Mouse (Mus musculus) hindbrain, embryonic 16.5 days (tissue): ENCODE data around the gene Kmt2b. TPM values are rescaled to one million over a fixed set of nuclear protein-coding genes. Genes with fewer than 3 reads are reported as not detected.

Source experiments
- ATAC-seq: fragments of 200-750 bp; cut with Nextera tagmentation; 2 replicates; pipeline ENCODE4 v1.8.0; 2017; ENCODE audit warnings: moderate TSS enrichment, moderate library complexity
- H3K27ac ChIP-seq: fragments of 300-500 bp; sonication (generic); 2 replicates; pipeline ENCODE4 v1.5.1; 2014; ENCODE audit warnings: low read depth, mild to moderate bottlenecking, control low read depth, low read length, moderate library complexity
- H3K27me3 ChIP-seq: fragments of 300-500 bp; sonication (generic); replicated peaks from 2 replicates; pipeline ENCODE4 v1.6.1; 2014; ENCODE audit warnings: low read length; ENCODE audit not compliant: control insufficient read depth, insufficient read depth
- H3K36me3 ChIP-seq: fragments of 300-500 bp; sonication (generic); 2 replicates; pipeline ENCODE4 v1.6.1; 2014; ENCODE audit warnings: mild to moderate bottlenecking, low read length, moderate library complexity, mixed read lengths; ENCODE audit not compliant: control insufficient read depth, insufficient read depth
- H3K4me1 ChIP-seq: fragments of 300-500 bp; sonication (generic); 2 replicates; pipeline ENCODE4 v1.6.1; 2014; ENCODE audit warnings: low read depth, low read length; ENCODE audit not compliant: control insufficient read depth, insufficient read depth
- H3K4me2 ChIP-seq: fragments of 300-500 bp; sonication (generic); 2 replicates; pipeline ENCODE4 v1.6.1; 2014; ENCODE audit warnings: mild to moderate bottlenecking, low read length, control low read depth, moderate library complexity
- H3K4me3 ChIP-seq: fragments of 300-500 bp; sonication (generic); 2 replicates; pipeline ENCODE4 v1.5.1; 2014; ENCODE audit warnings: mild to moderate bottlenecking, low read length, control low read depth, moderate library complexity
- H3K9ac ChIP-seq: fragments of 300-500 bp; sonication (generic); 2 replicates; pipeline ENCODE4 v1.6.1; 2014; ENCODE audit warnings: low read depth, mild to moderate bottlenecking, control low read depth, low read length, moderate library complexity
- H3K9me3 ChIP-seq: fragments of 300-500 bp; sonication (generic); 2 replicates; pipeline ENCODE4 v1.6.1; 2014; ENCODE audit warnings: mild to moderate bottlenecking, low read length, moderate library complexity; ENCODE audit not compliant: control insufficient read depth
- WGBS: fragments of 180-500 bp; shearing (Covaris S2); extraction: QIAGEN DNeasy Blood & Tissue Kit; methylation state at CpG from one replicate; pipeline ENCODE4 v1.1.7; 2014; 5-methylcytosine and 5-hydroxymethylcytosine counted together
- polyA plus RNA-seq: library from polyadenylated mRNA; unstranded; fragments of >200 nt; fragmentation: Nextera tagmentation; extraction: Ambion mirVana; gene quantifications from 2 replicates; pipeline ENCODE4 v1.2.1, GENCODE M21; 2015

Gene Kmt2b
- polyA plus RNA-seq, 1 experiment from 2014 or later: 8.1 TPM

DNA sequence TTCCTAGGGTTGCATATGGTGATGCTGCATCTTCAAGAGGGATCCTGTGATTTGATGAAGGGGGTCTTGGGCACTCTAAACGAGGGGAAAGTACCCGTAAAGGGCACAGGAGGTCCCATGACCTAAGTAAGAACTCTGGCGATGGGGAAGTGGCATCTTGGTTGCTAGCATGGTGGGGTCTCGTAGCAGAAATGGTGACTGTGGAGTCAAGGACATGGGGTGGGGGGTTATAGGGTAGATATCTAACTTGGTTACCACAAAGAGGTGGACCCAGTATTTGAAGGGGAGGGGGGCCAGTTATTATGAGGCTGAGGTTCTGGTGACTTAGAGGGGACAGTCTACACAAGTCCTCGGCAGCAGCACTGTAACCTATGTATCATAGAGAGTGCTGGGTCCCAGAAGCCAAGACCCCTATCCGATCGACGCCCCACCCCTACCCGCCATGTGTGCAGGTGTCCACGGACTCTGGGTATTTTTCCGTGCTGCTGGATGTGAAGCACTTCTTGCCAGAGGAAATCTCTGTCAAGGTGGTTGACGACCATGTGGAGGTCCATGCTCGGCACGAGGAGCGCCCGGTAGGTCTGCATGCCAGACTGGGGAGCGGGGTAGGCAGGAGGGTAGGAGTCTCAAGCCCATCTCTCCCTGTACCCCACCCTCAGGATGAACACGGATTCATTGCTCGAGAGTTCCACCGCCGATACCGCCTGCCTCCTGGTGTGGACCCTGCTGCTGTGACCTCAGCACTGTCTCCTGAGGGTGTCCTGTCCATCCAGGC, 34.5 kb downstream of the Kmt2b start:
- Histone ChIP-seq H3K27me3 (no peaks in the 10 kb centered on the region), H3K9me3 (no peaks in the 10 kb centered on the region), H3K27ac (no peak overlapping the region), H3K4me1 (peaks cover 24% of the 10 kb centered on the region), H3K4me3 (peak overlapping the region; percentile 55; the same call in 1 of the 2 replicates), H3K9ac (peak overlapping the region; percentile 65), H3K4me2 (peak overlapping the region; percentile 91), H3K36me3 (peaks cover 23% of the 10 kb centered on the region)
- 88% methylated on average over 20 of the region's 22 CpGs for WGBS
- no peak for ATAC-seq

DNA sequence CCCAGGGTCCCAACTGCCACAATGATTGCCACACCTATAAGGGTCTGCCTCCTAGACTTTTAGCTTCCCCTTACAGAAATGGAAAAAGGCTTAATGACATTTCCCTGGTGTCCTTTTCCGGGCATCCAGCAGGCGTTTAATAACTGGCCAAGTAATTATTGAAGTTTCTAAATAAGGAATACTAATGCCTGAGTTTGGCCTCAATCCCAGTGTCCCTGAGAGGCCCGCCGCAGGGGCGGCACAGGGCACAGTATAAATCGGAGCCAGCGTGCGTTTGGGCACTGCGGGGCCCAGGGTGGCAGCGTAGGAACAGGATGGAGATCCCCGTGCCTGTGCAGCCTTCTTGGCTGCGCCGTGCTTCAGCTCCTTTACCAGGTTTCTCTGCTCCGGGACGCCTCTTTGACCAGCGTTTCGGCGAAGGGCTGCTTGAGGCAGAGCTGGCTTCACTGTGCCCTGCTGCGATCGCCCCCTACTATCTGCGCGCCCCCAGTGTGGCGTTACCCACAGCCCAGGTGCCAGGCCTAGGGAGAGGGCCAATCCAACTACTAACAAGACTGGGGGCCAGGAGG, 35.4 kb downstream of the Kmt2b start:
- Histone ChIP-seq H3K27ac (peak overlapping the region; percentile 81), H3K4me3 (peak overlapping the region; percentile 55), H3K4me1 (peaks cover 15% of the 10 kb centered on the region), H3K36me3 (peaks cover 23% of the 10 kb centered on the region), H3K27me3 (no peaks in the 10 kb centered on the region), H3K9ac (peak overlapping the region; percentile 65), H3K9me3 (no peaks in the 10 kb centered on the region), H3K4me2 (peak overlapping the region; percentile 91)
- ATAC-seq: no peak
- WGBS: 5% methylated on average over 23 of the region's 23 CpGs

DNA sequence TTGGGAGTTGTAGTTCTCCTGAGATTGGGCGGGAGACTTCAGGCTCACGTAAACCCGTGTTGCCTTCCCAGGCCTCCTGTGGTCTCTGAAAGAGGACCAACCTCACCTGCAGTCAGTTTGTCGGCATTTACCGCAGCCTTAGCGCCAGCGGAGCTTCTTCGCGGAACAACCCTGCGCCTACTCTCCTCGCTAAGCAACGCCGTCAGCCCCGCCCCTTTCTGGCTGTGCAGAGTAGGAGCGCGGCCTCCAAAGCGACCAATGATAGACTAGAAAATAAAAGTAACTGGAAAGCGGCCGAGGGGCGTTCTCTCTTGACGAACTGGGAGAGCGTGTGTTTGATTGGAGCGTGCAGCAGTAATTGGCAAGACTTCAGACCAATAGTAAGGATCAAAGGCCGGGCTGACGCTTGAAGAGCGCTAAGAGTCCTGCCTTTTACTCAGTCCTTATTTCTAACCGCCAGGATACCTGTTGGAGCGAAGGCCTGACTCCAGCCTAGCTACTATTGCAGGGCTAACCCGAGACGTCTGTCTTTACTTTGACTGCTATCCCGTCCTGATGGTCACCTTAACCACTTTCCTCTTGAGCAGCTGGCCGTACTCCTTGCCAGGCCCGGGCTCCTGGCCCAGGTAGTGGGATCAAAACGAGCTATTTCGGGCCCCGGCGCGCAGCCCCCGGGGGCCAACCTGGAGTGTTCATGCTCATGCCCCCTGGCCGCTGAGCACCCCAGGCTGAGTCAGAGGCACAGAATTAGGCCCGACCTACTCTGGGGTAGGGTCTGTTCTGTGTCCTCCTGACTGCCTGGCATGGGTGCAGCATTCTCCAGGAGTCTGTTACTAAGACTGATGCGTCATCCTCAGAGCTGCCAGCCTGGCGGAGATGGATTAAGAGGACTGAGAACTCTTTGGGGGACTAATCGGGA, 36.2 kb downstream of the Kmt2b start, which contains the start of the genes Hspb6 and Proser3:
Hspb6 (plus strand) TSS at position 77 of the 919 bp plus-strand sequence.
Proser3 (minus strand) TSS at position 198 of the 919 bp plus-strand sequence.
- Histone ChIP-seq H3K4me1 (peaks cover 14% of the 10 kb centered on the region), H3K9ac (peak within 1 kb of the TSS; percentile 65), H3K36me3 (peaks cover 23% of the 10 kb centered on the region), H3K9me3 (no peaks in the 10 kb centered on the region), H3K4me3 (peak within 1 kb of the TSS; percentile 55), H3K27ac (peak within 1 kb of the TSS; percentile 89), H3K4me2 (peak within 1 kb of the TSS; percentile 91), H3K27me3 (no peaks in the 10 kb centered on the region)
- ATAC-seq: peak; percentile 96
- WGBS: under 1% methylated on average over 44 of the region's 44 CpGs

DNA sequence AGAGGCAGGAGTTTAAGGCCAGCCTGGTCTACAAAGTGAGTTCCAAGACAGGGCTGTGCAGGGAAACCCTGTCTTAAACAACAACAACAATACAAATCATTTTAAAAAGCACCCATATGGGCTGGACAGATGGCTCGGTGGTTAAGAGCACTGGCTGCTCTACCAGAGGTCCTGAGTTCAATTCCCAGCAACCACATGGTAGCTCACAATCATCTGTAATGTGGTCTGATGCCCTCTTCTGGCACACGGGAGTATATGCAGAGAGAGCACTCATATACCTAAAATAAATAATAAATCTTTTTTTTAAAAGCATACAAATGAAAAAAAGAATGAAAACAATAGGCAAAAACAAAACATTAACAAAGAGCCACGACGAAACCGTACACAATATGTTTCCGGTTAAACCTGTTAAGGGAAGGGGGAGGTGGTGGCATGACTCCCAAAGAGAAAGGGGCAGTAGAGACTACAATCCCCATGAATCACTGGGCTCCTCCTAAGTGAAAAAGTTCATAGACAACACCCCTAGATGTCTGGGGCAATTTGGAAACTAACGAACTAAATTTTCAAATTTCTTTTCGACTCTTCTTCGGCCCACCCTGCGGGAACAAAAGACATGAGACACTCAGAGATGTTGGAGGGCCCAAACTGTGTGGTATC, 37.0 kb downstream of the Kmt2b start:
- peaks cover 14% of the 10 kb centered on the region for H3K4me1 ChIP-seq
- ATAC-seq: peak; percentile 63
- peak overlapping the region; percentile 91 for H3K4me2 ChIP-seq
- H3K27me3 ChIP-seq: no peaks in the 10 kb centered on the region
- WGBS: 3% methylated on average over 10 of the region's 10 CpGs
- peak overlapping the region; percentile 62 for H3K9ac ChIP-seq
- H3K4me3 ChIP-seq: peak overlapping the region; percentile 55
- peaks cover 16% of the 10 kb centered on the region for H3K36me3 ChIP-seq
- no peaks in the 10 kb centered on the region for H3K9me3 ChIP-seq
- H3K27ac ChIP-seq: peak overlapping the region; percentile 89

DNA sequence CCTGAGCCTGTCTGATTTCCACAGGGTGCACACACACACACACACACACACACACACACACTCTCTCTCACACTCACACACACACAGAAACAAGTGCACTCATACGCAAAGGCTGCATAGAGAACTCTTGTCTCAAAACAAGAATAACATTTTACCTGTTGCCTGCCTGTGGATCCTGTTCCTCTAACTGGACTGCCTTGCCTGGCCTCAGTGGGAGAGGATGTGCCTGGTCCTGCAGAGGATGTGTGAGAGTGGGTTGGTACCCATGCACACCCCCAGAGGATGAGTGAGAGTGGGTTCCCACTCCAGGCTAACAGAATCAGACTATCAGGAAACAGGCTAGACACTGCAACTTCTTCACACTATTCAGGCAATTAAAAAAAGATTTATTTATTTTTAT, 37.9 kb downstream of the Kmt2b start:
- 100% methylated on average over 1 of the region's 1 CpGs for WGBS
- no peak overlapping the region for H3K27ac ChIP-seq
- H3K36me3 ChIP-seq: peaks cover 7% of the 10 kb centered on the region
- H3K4me3 ChIP-seq: no peak overlapping the region
- H3K27me3 ChIP-seq: no peaks in the 10 kb centered on the region
- peaks cover 14% of the 10 kb centered on the region for H3K4me1 ChIP-seq
- no peaks in the 10 kb centered on the region for H3K9me3 ChIP-seq
- H3K9ac ChIP-seq: no peak overlapping the region
- no peak for ATAC-seq
- no peak overlapping the region for H3K4me2 ChIP-seq

DNA sequence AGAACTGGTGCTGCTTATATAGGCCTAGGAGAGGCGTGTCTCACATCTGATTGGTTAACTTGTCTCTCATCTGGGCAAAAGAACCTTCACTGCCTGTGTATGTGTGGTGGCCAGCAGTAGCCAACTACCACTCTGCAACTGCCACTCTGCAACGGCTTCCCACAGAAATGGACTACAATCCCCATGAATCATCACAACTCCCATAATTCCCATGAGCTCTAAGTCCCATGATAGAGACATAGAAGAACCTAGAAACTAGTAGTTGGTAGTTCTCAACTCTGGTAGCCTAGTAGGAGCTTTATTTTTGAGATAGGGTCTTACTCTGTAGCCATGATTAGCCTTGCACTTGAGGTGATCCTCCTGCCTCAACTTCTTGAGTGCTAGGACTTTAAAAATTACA, 38.6 kb downstream of the Kmt2b start:
- WGBS: 76% methylated on average over 1 of the region's 2 CpGs
- Histone ChIP-seq H3K4me1 (peaks cover 14% of the 10 kb centered on the region), H3K4me3 (no peak overlapping the region), H3K9me3 (no peaks in the 10 kb centered on the region), H3K9ac (no peak overlapping the region), H3K27me3 (no peaks in the 10 kb centered on the region), H3K36me3 (no peaks in the 10 kb centered on the region; the same call in 1 of the 2 replicates), H3K4me2 (no peak overlapping the region), H3K27ac (no peak overlapping the region)
- no peak for ATAC-seq

DNA sequence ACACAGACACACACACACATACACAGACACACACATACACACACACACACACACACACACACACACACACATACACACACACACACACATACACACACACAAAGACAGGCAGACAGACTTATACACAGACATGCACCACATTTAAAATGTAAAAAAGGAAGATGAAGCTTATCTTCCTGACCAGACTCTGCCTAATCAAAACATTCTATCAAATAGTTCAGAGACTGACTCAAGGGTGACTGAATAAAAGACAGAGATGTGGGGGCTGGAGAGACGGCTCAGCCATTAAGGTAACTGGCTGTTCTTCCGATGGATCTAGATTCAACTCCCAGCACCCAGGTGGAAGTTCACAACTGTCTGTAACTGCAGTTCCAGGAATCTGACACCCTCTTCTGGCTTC, 44.2 kb downstream of the Kmt2b start:
- no peak overlapping the region for H3K4me2 ChIP-seq
- no peak overlapping the region for H3K4me3 ChIP-seq
- H3K27ac ChIP-seq: no peak overlapping the region
- H3K36me3 ChIP-seq: peaks cover 6% of the 10 kb centered on the region
- ATAC-seq: no peak
- no peaks in the 10 kb centered on the region for H3K4me1 ChIP-seq
- no peak overlapping the region for H3K9ac ChIP-seq
- no peaks in the 10 kb centered on the region for H3K9me3 ChIP-seq
- WGBS: 91% methylated on average over 2 of the region's 2 CpGs
- no peaks in the 10 kb centered on the region for H3K27me3 ChIP-seq

DNA sequence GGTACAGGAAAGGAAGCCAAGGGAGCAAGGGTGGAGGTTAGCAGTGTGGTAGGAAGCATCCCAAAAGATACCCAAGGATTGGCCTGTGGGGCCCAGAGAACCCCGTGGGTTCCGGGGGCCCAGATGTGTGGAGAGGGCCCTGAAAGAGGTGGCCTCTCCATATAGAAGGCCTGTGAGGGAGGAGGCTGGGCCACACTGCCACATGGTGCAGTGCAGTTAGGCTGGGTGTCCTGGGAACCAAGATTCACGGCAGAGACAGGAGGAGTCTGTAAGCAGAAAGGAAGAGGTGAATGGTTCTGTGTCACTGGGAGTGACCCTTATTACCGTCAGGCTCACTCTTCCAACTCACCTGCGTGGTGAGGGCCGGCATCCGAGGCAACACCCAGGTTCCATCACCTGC, 48.0 kb downstream of the Kmt2b start:
- Histone ChIP-seq H3K4me1 (peaks cover 5% of the 10 kb centered on the region), H3K27ac (no peak overlapping the region), H3K36me3 (peaks cover 6% of the 10 kb centered on the region), H3K9ac (no peak overlapping the region), H3K4me3 (no peak overlapping the region), H3K9me3 (no peaks in the 10 kb centered on the region), H3K4me2 (no peak overlapping the region), H3K27me3 (no peaks in the 10 kb centered on the region)
- no peak for ATAC-seq
- 90% methylated on average over 7 of the region's 7 CpGs for WGBS
